Mouse (Mus musculus) cortical plate, adult 2 months (tissue): ENCODE results near the gene Heyl.

ENCODE experiments used
- CTCF ChIP-seq: fragments of 200-500 bp; IDR thresholded peaks from 2 replicates; pipeline ENCODE4 v1.5.1; 2011; ENCODE audit warnings: mild to moderate bottlenecking, control low read depth, low read length; ENCODE audit not compliant: insufficient read depth; ENCODE audit errors: extremely low read depth
- POLR2A ChIP-seq: fragments of 200-500 bp; IDR thresholded peaks from 2 replicates; pipeline ENCODE4 v1.6.1; 2011; ENCODE audit warnings: mild to moderate bottlenecking, low read length, control low read depth; ENCODE audit not compliant: insufficient read depth; ENCODE audit errors: extremely low read depth

DNA sequence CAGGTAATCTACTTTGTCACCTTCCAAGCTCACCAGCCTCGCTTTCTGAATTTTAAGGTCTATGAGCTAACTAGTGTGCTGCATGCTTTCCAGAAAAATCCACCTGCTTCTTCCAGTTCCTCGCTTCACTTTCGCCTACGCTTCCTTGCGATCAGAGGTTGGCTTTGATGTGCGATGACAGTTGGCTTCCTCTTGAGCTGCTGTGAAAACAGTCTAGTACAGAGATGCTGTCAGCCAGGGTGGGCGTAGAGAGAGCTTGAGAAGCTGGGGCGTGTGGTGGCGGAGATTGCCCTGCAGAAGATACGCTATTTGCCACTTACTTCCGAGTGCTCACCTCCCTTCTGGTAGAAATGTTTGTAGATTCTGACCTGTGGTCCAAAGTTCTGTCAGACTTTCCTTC lies 41.0 kb upstream of the Heyl start:
- TF ChIP-seq CTCF: no peak
- no peak for TF ChIP-seq POLR2A
